Mouse (Mus musculus): ENCODE measurements at regions not wholly inside any gene's neighbourhood (a gene's known extent, or its start where the extent isn't known, plus 50 kb on each side); places are given as distances from the start of the nearest gene placed in this dataset.
A peak's percentile ranks its signal among the peaks of the same experiment; 100 is the strongest.
"Not testable (repeated sequence)": the region's sequence is repeated elsewhere in the genome, so short reads cannot be mapped to it uniquely, and the experiment has no call there.

GRCm38 (mm10) chr16:29754579-29755199 lies 175.6 kb downstream of the Opa1 start:
- Histone ChIP-seq H3K4me3 (ENCODE audit: low read depth, low read length) (no peak overlapping the region), H3K27me3 (replicated peaks; ENCODE audit: control insufficient read depth, insufficient read depth, low read length) (no peaks in the 10 kb centered on the region), H3K9ac (ENCODE audit: low read depth, low read length) (no peak overlapping the region), H3K4me2 (ENCODE audit: low read depth, low read length) (no peak overlapping the region), H3K27ac (replicated peaks; ENCODE audit: low read depth, low read length) (no peak overlapping the region), H3K9me3 (ENCODE audit: control insufficient read depth, low read length) (no peaks in the 10 kb centered on the region), H3K4me1 (ENCODE audit: control insufficient read depth, insufficient read depth, low read length) (peaks cover 21% of the 10 kb centered on the region), H3K36me3 (ENCODE audit: control insufficient read depth, insufficient read depth, low read length) (no peaks in the 10 kb centered on the region)
- DNase-seq (ENCODE audit: low spot score) (peak; percentile 48), ATAC-seq (ENCODE audit: low read depth) (no peak)
- WGBS, result 46% methylated on average over 8 of the region's 8 CpGs

- H3K36me3 ChIP-seq (ENCODE audit: control insufficient read depth, insufficient read depth, low read length), result no peaks in the 10 kb centered on the region
- 57% methylated on average over 3 of the region's 3 CpGs for WGBS
- no peaks in the 10 kb centered on the region for H3K9me3 ChIP-seq (ENCODE audit: control insufficient read depth, low read length)
- no peak overlapping the region for H3K4me2 ChIP-seq (ENCODE audit: low read depth, low read length)
- no peak overlapping the region for H3K9ac ChIP-seq (ENCODE audit: low read depth, low read length)
- no peaks in the 10 kb centered on the region for H3K27me3 ChIP-seq (replicated peaks; ENCODE audit: control insufficient read depth, insufficient read depth, low read length)
- H3K27ac ChIP-seq (replicated peaks; ENCODE audit: low read depth, low read length), result no peak overlapping the region; the same call in 1 of the 2 replicates
- no peak overlapping the region for H3K4me3 ChIP-seq (ENCODE audit: low read depth, low read length)
- DNase-seq (ENCODE audit: low spot score) (peak; percentile 61), ATAC-seq (ENCODE audit: low read depth) (no peak)
- H3K4me1 ChIP-seq (ENCODE audit: control insufficient read depth, insufficient read depth, low read length), result peaks cover 40% of the 10 kb centered on the region
Measured at GRCm38 (mm10) chr16:29758246-29758645, 179.1 kb downstream of the Opa1 start.

- no peaks in the 10 kb centered on the region for H3K9me3 ChIP-seq (ENCODE audit: control insufficient read depth, low read length)
- H3K36me3 ChIP-seq (ENCODE audit: control insufficient read depth, insufficient read depth, low read length), result no peaks in the 10 kb centered on the region
- no peak overlapping the region for H3K9ac ChIP-seq (ENCODE audit: low read depth, low read length)
- peaks cover 40% of the 10 kb centered on the region for H3K4me1 ChIP-seq (ENCODE audit: control insufficient read depth, insufficient read depth, low read length)
- no peak overlapping the region for H3K4me2 ChIP-seq (ENCODE audit: low read depth, low read length)
- WGBS, result 75% methylated on average over 3 of the region's 3 CpGs
- DNase-seq (ENCODE audit: low spot score) (no peak), ATAC-seq (ENCODE audit: low read depth) (no peak)
- no peak overlapping the region for H3K4me3 ChIP-seq (ENCODE audit: low read depth, low read length)
- H3K27me3 ChIP-seq (replicated peaks; ENCODE audit: control insufficient read depth, insufficient read depth, low read length), result no peaks in the 10 kb centered on the region
- no peak overlapping the region for H3K27ac ChIP-seq (replicated peaks; ENCODE audit: low read depth, low read length)
Measured at GRCm38 (mm10) chr16:29759416-29759815, 180.3 kb downstream of the Opa1 start.

- no peaks in the 10 kb centered on the region for H3K9me3 ChIP-seq (ENCODE audit: control insufficient read depth, low read length)
- no peak overlapping the region for H3K4me2 ChIP-seq (ENCODE audit: low read depth, low read length)
- no peak overlapping the region for H3K9ac ChIP-seq (ENCODE audit: low read depth, low read length)
- H3K4me1 ChIP-seq (ENCODE audit: control insufficient read depth, insufficient read depth, low read length), result peaks cover 37% of the 10 kb centered on the region
- WGBS, result 70% methylated on average over 4 of the region's 4 CpGs
- H3K27ac ChIP-seq (replicated peaks; ENCODE audit: low read depth, low read length), result no peak overlapping the region
- H3K4me3 ChIP-seq (ENCODE audit: low read depth, low read length), result no peak overlapping the region
- ATAC-seq (ENCODE audit: low read depth), result no peak
- H3K36me3 ChIP-seq (ENCODE audit: control insufficient read depth, insufficient read depth, low read length), result no peaks in the 10 kb centered on the region
- no peaks in the 10 kb centered on the region for H3K27me3 ChIP-seq (replicated peaks; ENCODE audit: control insufficient read depth, insufficient read depth, low read length)
- DNase-seq (ENCODE audit: low spot score), result no peak
Measured at GRCm38 (mm10) chr16:29760627-29761026, 181.5 kb downstream of the Opa1 start.

GRCm38 (mm10) chr16:29761779-29762277 lies 182.7 kb downstream of the Opa1 start:
- H3K4me1 ChIP-seq (ENCODE audit: control insufficient read depth, insufficient read depth, low read length), result peaks cover 37% of the 10 kb centered on the region
- WGBS, result 13% methylated on average over 6 of the region's 6 CpGs

GRCm38 (mm10) chr16:29764376-29764775 lies 185.2 kb downstream of the Opa1 start:
- DNase-seq (ENCODE audit: low spot score) (no peak), ATAC-seq (ENCODE audit: low read depth) (no peak)
- H3K36me3 ChIP-seq (ENCODE audit: control insufficient read depth, insufficient read depth, low read length), result no peaks in the 10 kb centered on the region
- H3K9me3 ChIP-seq (ENCODE audit: control insufficient read depth, low read length), result 0 out of 2 replicates have a peak, but pooled peaks cover 5% of the 10 kb centered on the region
- H3K4me2 ChIP-seq (ENCODE audit: low read depth, low read length), result no peak overlapping the region
- no peak overlapping the region for H3K9ac ChIP-seq (ENCODE audit: low read depth, low read length)
- WGBS, result 78% methylated on average over 1 of the region's 1 CpGs
- H3K27me3 ChIP-seq (replicated peaks; ENCODE audit: control insufficient read depth, insufficient read depth, low read length), result no peaks in the 10 kb centered on the region
- H3K27ac ChIP-seq (replicated peaks; ENCODE audit: low read depth, low read length), result no peak overlapping the region
- H3K4me1 ChIP-seq (ENCODE audit: control insufficient read depth, insufficient read depth, low read length), result peaks cover 21% of the 10 kb centered on the region
- no peak overlapping the region for H3K4me3 ChIP-seq (ENCODE audit: low read depth, low read length)

More at GRCm38 (mm10) chr16:29761779-29762277, 182.7 kb downstream of the Opa1 start:
- H3K9ac ChIP-seq (ENCODE audit: low read depth, low read length), result no peak overlapping the region
- H3K27me3 ChIP-seq (replicated peaks; ENCODE audit: control insufficient read depth, insufficient read depth, low read length), result no peaks in the 10 kb centered on the region
- 0 out of 2 replicates have a peak, but pooled peaks cover 5% of the 10 kb centered on the region for H3K9me3 ChIP-seq (ENCODE audit: control insufficient read depth, low read length)
- H3K27ac ChIP-seq (replicated peaks; ENCODE audit: low read depth, low read length), result peak overlapping the region; percentile 49
- peak; percentile 95 for DNase-seq (ENCODE audit: low spot score)
- no peaks in the 10 kb centered on the region for H3K36me3 ChIP-seq (ENCODE audit: control insufficient read depth, insufficient read depth, low read length)
- ATAC-seq (ENCODE audit: low read depth), result peak; percentile 90
- no peak overlapping the region for H3K4me3 ChIP-seq (ENCODE audit: low read depth, low read length)
- H3K4me2 ChIP-seq (ENCODE audit: low read depth, low read length), result no peak overlapping the region

- not testable (repeated sequence) for DNase-seq (ENCODE audit: low spot score); H3K27ac ChIP-seq (replicated peaks; ENCODE audit: low read depth, low read length); H3K36me3 ChIP-seq (ENCODE audit: control insufficient read depth, insufficient read depth, low read length); H3K4me3 ChIP-seq (ENCODE audit: low read depth, low read length); H3K9ac ChIP-seq (ENCODE audit: low read depth, low read length); H3K4me2 ChIP-seq (ENCODE audit: low read depth, low read length); H3K27me3 ChIP-seq (replicated peaks; ENCODE audit: control insufficient read depth, insufficient read depth, low read length); ATAC-seq (ENCODE audit: low read depth); H3K9me3 ChIP-seq (ENCODE audit: control insufficient read depth, low read length)
- WGBS, result 95% methylated on average over 3 of the region's 3 CpGs
- peaks cover 17% of the 10 kb centered on the region for H3K4me1 ChIP-seq (ENCODE audit: control insufficient read depth, insufficient read depth, low read length)
Measured at GRCm38 (mm10) chr16:29765801-29766200, 186.7 kb downstream of the Opa1 start.

- H3K27ac ChIP-seq (replicated peaks; ENCODE audit: low read depth, low read length), result no peak overlapping the region
- 0 out of 2 replicates have a peak, but pooled peaks cover 10% of the 10 kb centered on the region for H3K4me1 ChIP-seq (ENCODE audit: control insufficient read depth, insufficient read depth, low read length)
- DNase-seq (ENCODE audit: low spot score), result no peak
- 55% methylated on average over 4 of the region's 4 CpGs for WGBS
- H3K27me3 ChIP-seq (replicated peaks; ENCODE audit: control insufficient read depth, insufficient read depth, low read length), result no peaks in the 10 kb centered on the region
- 0 out of 2 replicates have a peak, but pooled peaks cover 2% of the 10 kb centered on the region for H3K9me3 ChIP-seq (ENCODE audit: control insufficient read depth, low read length)
- H3K4me2 ChIP-seq (ENCODE audit: low read depth, low read length), result no peak overlapping the region
- peak; percentile 27; the same call in 1 of the 2 replicates for ATAC-seq (ENCODE audit: low read depth)
- H3K4me3 ChIP-seq (ENCODE audit: low read depth, low read length), result no peak overlapping the region
- H3K36me3 ChIP-seq (ENCODE audit: control insufficient read depth, insufficient read depth, low read length), result no peaks in the 10 kb centered on the region
- no peak overlapping the region for H3K9ac ChIP-seq (ENCODE audit: low read depth, low read length)
Measured at GRCm38 (mm10) chr16:29771320-29771719, 192.2 kb downstream of the Opa1 start.

All from embryonic facial prominence, embryonic 14.5 days (tissue).